ENCODE assay signal across 19 mouse cellular contexts in genomic region chr11:115107403-115107916, GRCm38 (mm10). TPM values are rescaled to one million over a fixed set of nuclear protein-coding genes. Genes with fewer than 3 reads are reported as not detected.
A peak's percentile ranks its signal among the peaks of the same experiment; 100 is the strongest.
DNase-seq lines count a peak whose midpoint lies in the region; ATAC-seq and TF ChIP-seq lines count a peak whose summit lies in the region.
"Had no signal": no experiment of that assay in that cellular context is flagged by ENCODE, and none has a peak within 500 bp of the region (broad histone marks: within the 10 kb centered on the region; RNA-seq: fewer than 3 reads in every experiment).

No protein-coding gene starts in this region.

- H3K79me2 ChIP-seq in CH12.LX (replicated peaks; ENCODE audit: control insufficient read depth, extremely low read depth, insufficient read depth, poor library complexity, severe bottlenecking), result no peaks in the 10 kb centered on the region

- no peaks in the 10 kb centered on the region for H3K9me3 ChIP-seq in forebrain, embryonic 13.5 days (replicated peaks)
- no peaks in the 10 kb centered on the region for H3K9me3 ChIP-seq in forebrain, embryonic 11.5 days (ENCODE audit: control insufficient read depth, low read length)
- no peaks in the 10 kb centered on the region for H3K9me3 ChIP-seq in lung, embryonic 14.5 days (ENCODE audit: low read depth, low read length)
- peaks cover 8% of the 10 kb centered on the region for H3K9me3 ChIP-seq in CH12.LX (replicated peaks; ENCODE audit: low read length)
- H3K9me3 ChIP-seq: embryonic facial prominence, embryonic 12.5 days; heart, embryonic 13.5 days; neural tube, embryonic 15.5 days had no signal

- H3K36me3 ChIP-seq in forebrain, embryonic 13.5 days (ENCODE audit: poor library complexity, severe bottlenecking), result no peaks in the 10 kb centered on the region
- no peaks in the 10 kb centered on the region for H3K36me3 ChIP-seq in forebrain, embryonic 11.5 days (ENCODE audit: control insufficient read depth, insufficient read depth, low read length)
- no peaks in the 10 kb centered on the region for H3K36me3 ChIP-seq in lung, embryonic 14.5 days (ENCODE audit: insufficient read depth)
- H3K36me3 ChIP-seq in CH12.LX (replicated peaks in 1 of 2; ENCODE audit: control insufficient read depth in 1 of 2, insufficient read depth in 1 of 2, low read length in 1 of 2), result no peaks in the 10 kb centered on the region
- H3K36me3 ChIP-seq: embryonic facial prominence, embryonic 12.5 days; heart, embryonic 13.5 days; neural tube, embryonic 15.5 days had no signal

- H3K4me1 ChIP-seq in forebrain, embryonic 13.5 days, result peaks cover 17% of the 10 kb centered on the region
- H3K4me1 ChIP-seq in forebrain, embryonic 11.5 days (replicated peaks; ENCODE audit: control insufficient read depth, insufficient read depth, low read length), result no peaks in the 10 kb centered on the region
- H3K4me1 ChIP-seq in lung, embryonic 14.5 days (ENCODE audit: insufficient read depth), result no peaks in the 10 kb centered on the region; the same call in 1 of the 2 replicates
- peaks cover 31 to 73% of the 10 kb centered on the region in 2 experiments for H3K4me1 ChIP-seq in CH12.LX (ENCODE audit: control insufficient read depth in 1 of 2, insufficient read depth in 2 of 2)

- H3K9ac ChIP-seq in forebrain, embryonic 13.5 days, result no peak overlapping the region
- no peak overlapping the region for H3K9ac ChIP-seq in forebrain, embryonic 11.5 days (ENCODE audit: low read length)
- H3K9ac ChIP-seq in lung, embryonic 14.5 days, result no peak overlapping the region
- H3K9ac ChIP-seq in CH12.LX (ENCODE audit: insufficient read depth, low read depth), result no peak overlapping the region
- H3K9ac ChIP-seq: embryonic facial prominence, embryonic 12.5 days; heart, embryonic 13.5 days; neural tube, embryonic 15.5 days had no signal

- 18% methylated on average over 4 of the region's 4 CpGs for WGBS in forebrain, embryonic 13.5 days
- 44% methylated on average over 4 of the region's 4 CpGs for WGBS in forebrain, embryonic 11.5 days
- WGBS in lung, embryonic 14.5 days, result 10% methylated on average over 4 of the region's 4 CpGs

- in situ Hi-C loops in CH12.LX (cut with MboI; ENCODE audit: low pct_ligation_motif_present, low pct_unique_long_range_greater_than_20kb, low sequenced_read_pairs), result no loop called here

- TF ChIP-seq POLR2A in CH12.LX (IDR thresholded peaks at IDR 0.05; ENCODE audit: low read depth, low read length), result no peak
- no peak for TF ChIP-seq POLR2A in brain, embryonic 14.5 days (IDR thresholded peaks at IDR 0.05; ENCODE audit: borderline replicate concordance, extremely low read depth, insufficient read depth, insufficient read length, poor library complexity, severe bottlenecking)

- no peak for DNase-seq in forebrain, embryonic 11.5 days (ENCODE audit: low spot score)
- peak; percentile 84 for DNase-seq in lung, embryonic 14.5 days
- no peak for DNase-seq in lung, adult 18-20 months
- DNase-seq in CH12.LX (ENCODE audit: extremely low read depth), result no peak
- peak; percentile 93 for DNase-seq in brain, embryonic 14.5 days (ENCODE audit: low read depth)
- no peak for DNase-seq in yolk sac, embryonic 10.5 days (ENCODE audit: low spot score)
- DNase-seq in heart, adult 8-10 months (ENCODE audit: low spot score), result no peak
- DNase-seq: cerebellum, adult 8-10 months; gastrocnemius, postnatal 10 days; kidney, adult 2 months; liver had no signal

- TF ChIP-seq CTCF in lung, embryonic 14.5 days (IDR thresholded peaks at IDR 0.05; ENCODE audit: low read depth), result no peak
- TF ChIP-seq CTCF in CH12.LX (conservative IDR thresholded peaks at IDR 0.05 in 1 of 2, IDR thresholded peaks at IDR 0.05 in 1 of 2; ENCODE audit: low read depth in 2 of 2, low read length in 2 of 2), result no peak
- TF ChIP-seq CTCF in brain, embryonic 14.5 days (IDR thresholded peaks at IDR 0.05; ENCODE audit: borderline replicate concordance, extremely low read depth, insufficient read depth, insufficient read length), result no peak

- TF ChIP-seq RAD21 in CH12.LX (IDR thresholded peaks at IDR 0.05; ENCODE audit: low read depth, low read length), result no peak

- no peak overlapping the region for H3K27ac ChIP-seq in forebrain, embryonic 13.5 days
- no peak overlapping the region for H3K27ac ChIP-seq in forebrain, embryonic 11.5 days (ENCODE audit: low read depth, low read length)
- no peak overlapping the region for H3K27ac ChIP-seq in lung, embryonic 14.5 days (ENCODE audit: low read depth)
- H3K27ac ChIP-seq in CH12.LX (ENCODE audit: insufficient read depth, low read depth), result peak overlapping the region; percentile 83
- H3K27ac ChIP-seq: embryonic facial prominence, embryonic 12.5 days; heart, embryonic 13.5 days; left cerebral cortex, adult 2 months; neural tube, embryonic 15.5 days had no signal

- H3K4me2 ChIP-seq in forebrain, embryonic 13.5 days, result no peak overlapping the region
- H3K4me2 ChIP-seq in forebrain, embryonic 11.5 days (ENCODE audit: low read depth, low read length, severe bottlenecking), result no peak overlapping the region
- no peak overlapping the region for H3K4me2 ChIP-seq in lung, embryonic 14.5 days
- H3K4me2 ChIP-seq in CH12.LX (ENCODE audit: insufficient read depth, low read depth, poor library complexity, severe bottlenecking), result no peak overlapping the region
- H3K4me2 ChIP-seq: embryonic facial prominence, embryonic 12.5 days; heart, embryonic 13.5 days; neural tube, embryonic 15.5 days had no signal

- peak; percentile 24; the same call in 1 of the 2 replicates for ATAC-seq in forebrain, embryonic 13.5 days
- ATAC-seq in forebrain, embryonic 11.5 days (replicated peaks; ENCODE audit: low FRiP score), result no peak
- ATAC-seq in lung, embryonic 14.5 days (ENCODE audit: insufficient read depth), result no peak
- ATAC-seq: midbrain, embryonic 16.5 days had no signal

- H3K27me3 ChIP-seq in forebrain, embryonic 13.5 days, result no peaks in the 10 kb centered on the region
- H3K27me3 ChIP-seq in forebrain, embryonic 11.5 days (ENCODE audit: control insufficient read depth, insufficient read depth, low read length), result no peaks in the 10 kb centered on the region
- H3K27me3 ChIP-seq in lung, embryonic 14.5 days (ENCODE audit: insufficient read depth, low read length), result no peaks in the 10 kb centered on the region
- H3K27me3 ChIP-seq in CH12.LX (replicated peaks), result no peaks in the 10 kb centered on the region
- H3K27me3 ChIP-seq: embryonic facial prominence, embryonic 12.5 days; heart, embryonic 13.5 days; neural tube, embryonic 15.5 days had no signal

- H3K4me3 ChIP-seq in forebrain, embryonic 13.5 days, result no peak overlapping the region
- H3K4me3 ChIP-seq in forebrain, embryonic 11.5 days (ENCODE audit: low read depth, low read length), result no peak overlapping the region
- H3K4me3 ChIP-seq in lung, embryonic 14.5 days (ENCODE audit: low read depth, low read length), result no peak overlapping the region
- peak overlapping the region in 1 of 3 experiments; percentile 60 for H3K4me3 ChIP-seq in CH12.LX (replicated peaks in 1 of 3; ENCODE audit: low read depth in 2 of 3, low read length in 2 of 3, poor library complexity in 1 of 3)
- H3K4me3 ChIP-seq: embryonic facial prominence, embryonic 12.5 days; heart, embryonic 13.5 days; left cerebral cortex, adult 2 months; neural tube, embryonic 15.5 days had no signal

- dilution Hi-C loops in CH12.LX (cut with MboI; ENCODE audit: extremely low pct_ligation_motif_present, extremely low pct_unique_long_range_greater_than_20kb, low sequenced_read_pairs), result no loop called here

- TF ChIP-seq EP300 in CH12.LX (IDR thresholded peaks at IDR 0.05; ENCODE audit: low read length), result no peak

RNA-seq across cellular contexts. Expression of gene Rab37, which starts 16.2 kb away (rescaled TPM):
- polyA plus RNA-seq in forebrain, embryonic 13.5 days (2015; fragmentation: Nextera tagmentation; extraction: Ambion mirVana), result 0.60 and 0.76 TPM in 2 replicates
- polyA plus RNA-seq in forebrain, embryonic 11.5 days (2014; fragmentation: Nextera tagmentation; extraction: Ambion mirVana), result 0.83 and 0.98 TPM in 2 replicates
- polyA plus RNA-seq in lung, embryonic 14.5 days (2014; fragmentation: Nextera tagmentation; extraction: Ambion mirVana), result 0.35 and 0.55 TPM in 2 replicates
- total RNA-seq in CH12.LX (2012; rRNA removed) (3.6 and 4.5 TPM in 2 replicates), CH12.LX (2014; rRNA removed) (2.0 and 2.2 TPM in 2 replicates)
- 2.2 and 2.3 TPM in 2 replicates for polyA plus RNA-seq in CH12.LX (2012; ENCODE audit: insufficient read length, low read depth)
- polyA plus RNA-seq in brain, embryonic 14.5 days (2012; rRNA removed), result 0.83 and 0.89 TPM in 2 replicates
- total RNA-seq in heart, adult 8-10 months (2022), result 1 to 10 TPM in 1 of 4 experiments, under 1 TPM in 3; 0.34 to 1.0 (median 0.63) TPM

RNA-seq across cellular contexts. Expression of gene Cd300lf, which starts 26.3 kb away (rescaled TPM):
- polyA plus RNA-seq in forebrain, embryonic 13.5 days (2015; fragmentation: Nextera tagmentation; extraction: Ambion mirVana), result 0.11 TPM in 1 of 2 replicates, not detected in the other
- not detected in 2 replicates for polyA plus RNA-seq in forebrain, embryonic 11.5 days (2014; fragmentation: Nextera tagmentation; extraction: Ambion mirVana)
- 0.91 and 1.1 TPM in 2 replicates for polyA plus RNA-seq in lung, embryonic 14.5 days (2014; fragmentation: Nextera tagmentation; extraction: Ambion mirVana)
- total RNA-seq in CH12.LX (2012; rRNA removed), result 35.3 and 36.1 TPM in 2 replicates
- total RNA-seq in CH12.LX (2014; rRNA removed), result 13.5 and 15.5 TPM in 2 replicates
- polyA plus RNA-seq in CH12.LX (2012; ENCODE audit: insufficient read length, low read depth), result 36.9 and 38.9 TPM in 2 replicates
- polyA plus RNA-seq in brain, embryonic 14.5 days (2012; rRNA removed), result 0.10 and 0.15 TPM in 2 replicates
- total RNA-seq in heart, adult 8-10 months (2022), result under 1 TPM in 3 of 4 experiments, not detected in 1; 0.13 to 0.89 (median 0.22) TPM

RNA-seq across cellular contexts. Expression of gene Cd300e, which starts 45.5 kb away (rescaled TPM):
- polyA plus RNA-seq in forebrain, embryonic 13.5 days (2015; fragmentation: Nextera tagmentation; extraction: Ambion mirVana), result not detected in 2 replicates
- polyA plus RNA-seq in forebrain, embryonic 11.5 days (2014; fragmentation: Nextera tagmentation; extraction: Ambion mirVana), result not detected in 2 replicates
- not detected in 2 replicates for polyA plus RNA-seq in lung, embryonic 14.5 days (2014; fragmentation: Nextera tagmentation; extraction: Ambion mirVana)
- total RNA-seq in CH12.LX (2012; rRNA removed) (not detected in 2 replicates), CH12.LX (2014; rRNA removed) (not detected in 2 replicates)
- not detected in 2 replicates for polyA plus RNA-seq in CH12.LX (2012; ENCODE audit: insufficient read length, low read depth)
- polyA plus RNA-seq in brain, embryonic 14.5 days (2012; rRNA removed), result not detected in 2 replicates
- total RNA-seq in heart, adult 8-10 months (2022), result under 1 TPM; 0.25 to 0.40 (median 0.32) TPM
- total RNA-seq: gastrocnemius, postnatal 10 days; hematopoietic stem cell, adult 5-6 weeks had no signal
- polyA plus RNA-seq: heart, embryonic 13.5 days had no signal

RNA-seq across cellular contexts. Expression of gene Slc9a3r1, which starts 55.7 kb away (rescaled TPM):
- 28.8 TPM in 2 replicates for polyA plus RNA-seq in forebrain, embryonic 13.5 days (2015; fragmentation: Nextera tagmentation; extraction: Ambion mirVana)
- polyA plus RNA-seq in forebrain, embryonic 11.5 days (2014; fragmentation: Nextera tagmentation; extraction: Ambion mirVana), result 34.3 and 35.2 TPM in 2 replicates
- 52.3 and 52.6 TPM in 2 replicates for polyA plus RNA-seq in lung, embryonic 14.5 days (2014; fragmentation: Nextera tagmentation; extraction: Ambion mirVana)
- 69.0 and 70.1 TPM in 2 replicates for total RNA-seq in CH12.LX (2012; rRNA removed)
- 43.5 and 51.9 TPM in 2 replicates for total RNA-seq in CH12.LX (2014; rRNA removed)
- polyA plus RNA-seq in CH12.LX (2012; ENCODE audit: insufficient read length, low read depth), result 63.7 and 64.6 TPM in 2 replicates
- polyA plus RNA-seq in brain, embryonic 14.5 days (2012; rRNA removed), result 31.6 and 40.5 TPM in 2 replicates
- total RNA-seq in heart, adult 8-10 months (2022), result 1 to 10 TPM; 7.3 to 8.5 (median 8.5) TPM

RNA-seq across cellular contexts. Expression of gene Cd300ld3, which starts 59.3 kb away (rescaled TPM):
- not detected in 2 replicates for polyA plus RNA-seq in forebrain, embryonic 13.5 days (2015; fragmentation: Nextera tagmentation; extraction: Ambion mirVana)
- not detected in 2 replicates for polyA plus RNA-seq in forebrain, embryonic 11.5 days (2014; fragmentation: Nextera tagmentation; extraction: Ambion mirVana)
- polyA plus RNA-seq in lung, embryonic 14.5 days (2014; fragmentation: Nextera tagmentation; extraction: Ambion mirVana), result not detected in 2 replicates
- total RNA-seq in CH12.LX (2012; rRNA removed), result 0.17 and 0.42 TPM in 2 replicates
- not detected in 2 replicates for total RNA-seq in CH12.LX (2014; rRNA removed)
- polyA plus RNA-seq in CH12.LX (2012; ENCODE audit: insufficient read length, low read depth), result 0.37 TPM in 1 of 2 replicates, not detected in the other
- polyA plus RNA-seq in brain, embryonic 14.5 days (2012; rRNA removed), result 0.10 TPM in 1 of 2 replicates, not detected in the other
- 1 to 10 TPM; 4.6 to 9.1 (median 7.4) TPM for total RNA-seq in heart, adult 8-10 months (2022)
- total RNA-seq: hematopoietic stem cell, adult 5-6 weeks had no signal
- polyA plus RNA-seq: embryonic facial prominence, embryonic 12.5 days; heart, embryonic 13.5 days; lung, embryonic 16.5 days; midbrain, embryonic 16.5 days; neural tube, embryonic 15.5 days had no signal

Comparison
In these comparisons a context has a peak if more than half of its experiments do, and no peak if none do; other contexts are left out.
1. DNase-seq: peak in lung, embryonic 14.5 days (single experiment) and brain, embryonic 14.5 days (single experiment); none in forebrain, embryonic 11.5 days (single experiment), lung, adult 18-20 months (0 of 2), CH12.LX (single experiment), yolk sac, embryonic 10.5 days (single experiment) and heart, adult 8-10 months (single experiment).
2. RNA of gene Cd300lf, which starts 26.3 kb away (polyA plus RNA-seq): 36.9 to 38.9 TPM in CH12.LX; 0.91 to 1.1 TPM in lung, embryonic 14.5 days, 0.10 to 0.15 TPM in brain, embryonic 14.5 days, not detected in forebrain, embryonic 11.5 days and 0.11 TPM in forebrain, embryonic 13.5 days; every median in the first group is over 10 times any median in the second.